Mouse (Mus musculus) urinary bladder, postnatal 36 days (tissue): ENCODE measurements around the gene Laptm4a.

Experiments
- DNase-seq, 2 experiments: peaks; one replicate each; pipeline ENCODE4 v3.0.0; 2022; ENCODE audit warnings: low spot score in 2 of 2, mixed read lengths in 1 of 2

The Laptm4a gene

GRCm38 (mm10) chr12:8953136-8953535, 31.7 kb downstream of the Laptm4a start:
- DNase-seq, result no peak

- DNase-seq, result no peak
These were observed 32.7 kb downstream of the Laptm4a start for GRCm38 (mm10) chr12:8954161-8954561.

- no peak for DNase-seq
These were observed 40.3 kb downstream of the Laptm4a start for GRCm38 (mm10) chr12:8961607-8962316.

- DNase-seq, result peak in 1 of 2 experiments; percentile 26
These were observed 48.4 kb downstream of the Laptm4a start for GRCm38 (mm10) chr12:8969828-8970227.

DNA sequence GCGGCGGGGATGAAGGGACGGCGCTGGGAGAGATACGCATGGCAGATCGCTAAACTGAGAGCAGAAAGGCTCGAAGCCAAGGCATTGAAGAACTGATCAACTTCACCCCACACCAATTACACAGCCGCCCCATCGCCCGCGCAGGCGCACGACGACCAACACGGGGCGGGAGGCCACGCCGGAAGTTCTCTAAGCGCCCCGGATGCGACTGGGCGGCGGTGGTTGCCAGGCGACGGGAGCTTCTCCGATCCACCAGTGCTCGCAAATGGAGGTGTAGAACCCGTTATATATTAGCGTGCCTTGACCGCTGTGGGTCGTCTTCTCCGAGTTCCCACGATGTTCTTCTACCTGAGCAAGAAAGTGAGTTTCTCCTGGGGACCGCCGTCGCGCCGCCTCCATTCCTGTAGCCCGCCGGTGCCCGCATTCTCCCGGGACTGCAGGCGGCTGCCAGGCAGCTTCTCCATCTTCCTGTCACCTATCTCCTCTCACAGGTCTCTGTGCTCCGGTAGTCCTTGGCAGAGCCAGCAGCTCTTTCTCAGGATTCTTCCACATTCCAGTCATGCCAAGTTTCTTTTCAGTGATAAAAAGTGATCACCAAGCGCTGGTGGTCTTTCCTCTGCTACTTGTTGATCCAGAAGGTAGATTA, 52.5 kb downstream of the Laptm4a start, which contains the start of gene Wdr35:
Wdr35 (plus strand) TSS at position 73 of the 646 bp plus-strand sequence.
- peak; percentile 87 to 90 for DNase-seq

- DNase-seq, result no peak
These were observed 53.6 kb downstream of the Laptm4a start for GRCm38 (mm10) chr12:8975076-8975475.
